Mouse (Mus musculus) thymus, adult 2 months (tissue): Measurements from ENCODE around the gene Skap1.

ENCODE experiments used
- CTCF ChIP-seq: fragments of 200-500 bp; IDR thresholded peaks from 2 replicates; pipeline ENCODE4 v1.5.1; 2012; ENCODE audit warnings: mild to moderate bottlenecking, control low read depth, low read length, moderate library complexity, borderline replicate concordance; ENCODE audit not compliant: control insufficient read depth, poor library complexity, insufficient read depth; ENCODE audit errors: extremely low read depth
- POLR2A ChIP-seq: fragments of 200-500 bp; IDR thresholded peaks from 2 replicates; pipeline ENCODE4 v1.6.1; 2012; ENCODE audit warnings: mild to moderate bottlenecking, low read length, control low read depth, moderate library complexity; ENCODE audit not compliant: control insufficient read depth, poor library complexity, insufficient read depth; ENCODE audit errors: extremely low read depth

- TF ChIP-seq CTCF, result no peak
- no peak for TF ChIP-seq POLR2A
Measured at GRCm38 (mm10) chr11:96468048-96468745, 3.8 kb downstream of the Skap1 start.
